Mouse (Mus musculus) liver, embryonic 14 days (tissue): ENCODE measurements around the gene Sprr2e. TPM values are rescaled to one million over a fixed set of nuclear protein-coding genes. Genes with fewer than 3 reads are reported as not detected.

Experiments used
- polyA plus RNA-seq: library from polyadenylated mRNA; depleted of rRNA; stranded (reverse); fragments of >200 nt; gene quantifications from 2 replicates; pipeline ENCODE4 v1.2.3, GENCODE M21; 2012; rRNA removed

Sprr2e gene
- not detected in 2 replicates for polyA plus RNA-seq

GRCm38 (mm10) chr3:92351843-92352242 is at the start of gene Sprr2e:
Gene Sprr2e (plus strand): TSS chr3:92352143.

DNA sequence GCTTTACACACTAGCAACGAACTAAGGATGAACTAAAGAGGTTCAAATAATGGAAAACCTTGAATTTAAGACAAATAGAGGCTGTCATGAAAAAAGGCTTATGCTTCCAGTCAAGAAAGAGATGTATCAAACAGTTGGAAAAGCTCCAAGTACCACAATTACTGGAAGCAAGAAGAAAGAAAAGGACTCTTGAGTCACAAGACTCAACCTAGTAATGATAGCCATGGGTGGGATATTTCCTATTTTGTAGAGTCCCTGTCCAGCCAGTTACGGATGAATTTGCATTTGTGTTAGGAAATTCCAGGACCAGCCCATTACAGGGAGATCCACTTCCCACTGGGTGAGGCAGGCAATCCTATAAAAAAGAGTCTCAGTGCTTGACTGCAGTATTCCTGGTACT is 35.6 kb upstream of the Sprr2e start, which contains the start of gene Sprr2b:
Sprr2b (plus strand) TSS at position 301 of the 400 bp plus-strand sequence.

GRCm38 (mm10) chr3:92338840-92339239 is 13.1 kb upstream of the Sprr2e start, which contains the start of gene Sprr2d:
Gene Sprr2d (plus strand): TSS chr3:92339140.

GRCm38 (mm10) chr3:92364887-92365286 is 12.9 kb downstream of the Sprr2e start, which contains the start of gene Sprr2f:
Gene Sprr2f (plus strand): TSS chr3:92365187.

DNA sequence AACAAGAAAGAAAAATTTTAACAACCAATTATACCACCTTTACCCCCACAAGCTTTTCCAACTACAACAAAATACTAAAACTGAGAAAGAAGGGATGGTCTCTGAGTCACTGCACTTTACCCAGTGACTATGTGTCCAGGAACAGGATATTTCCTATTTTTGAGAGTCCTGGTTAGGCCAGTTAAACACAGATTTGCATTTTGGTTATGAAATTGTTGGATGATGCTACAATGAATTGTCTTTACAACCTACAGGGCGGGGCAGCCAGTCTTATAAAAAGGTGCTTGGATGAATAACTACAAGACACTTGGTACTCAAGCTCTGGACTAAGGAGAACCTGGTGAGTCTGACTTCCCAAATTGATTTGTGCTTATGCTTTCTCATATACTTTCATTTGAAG is 33.4 kb downstream of the Sprr2e start, which contains the start of gene Sprr2h:
Sprr2h (plus strand) TSS at position 301 of the 400 bp plus-strand sequence.

Other genes with a start within 250 kb of the Sprr2e start
- gene Prr9, start 228.2 kb upstream of the Sprr2e start, polyA plus RNA-seq, result not detected in 2 replicates
- not detected in 2 replicates for gene Lelp1, start 209.4 kb upstream of the Sprr2e start, polyA plus RNA-seq
- gene Sprr2a1, start 136.3 kb upstream of the Sprr2e start, polyA plus RNA-seq, result not detected in 2 replicates
- gene Sprr2a2, start 136.2 kb upstream of the Sprr2e start, polyA plus RNA-seq, result 0.19 and 0.24 TPM in 2 replicates
- not detected in 2 replicates for gene Sprr2a3, start 66.7 kb upstream of the Sprr2e start, polyA plus RNA-seq
- not detected in 2 replicates for gene Sprr2b, start 35.5 kb upstream of the Sprr2e start, polyA plus RNA-seq
- not detected in 2 replicates for gene Sprr2d, start 13.0 kb upstream of the Sprr2e start, polyA plus RNA-seq
- gene Sprr2f, start 13.0 kb downstream of the Sprr2e start, polyA plus RNA-seq, result not detected in 2 replicates
- not detected in 2 replicates for gene Sprr2h, start 33.5 kb downstream of the Sprr2e start, polyA plus RNA-seq
- not detected in 2 replicates for gene Sprr2i, start 55.8 kb downstream of the Sprr2e start, polyA plus RNA-seq
- gene Sprr2j-ps, start 65.9 kb downstream of the Sprr2e start, polyA plus RNA-seq, result not detected in 2 replicates
- gene Gm9774, start 77.3 kb downstream of the Sprr2e start, polyA plus RNA-seq, result 3.4 and 4.3 TPM in 2 replicates
- gene Sprr2k, start 80.4 kb downstream of the Sprr2e start, polyA plus RNA-seq, result 0.05 TPM in 1 of 2 replicates, not detected in the other
- not detected in 2 replicates for gene Sprr1b, start 86.6 kb downstream of the Sprr2e start, polyA plus RNA-seq
- gene Sprr3, start 106.6 kb downstream of the Sprr2e start, polyA plus RNA-seq, result not detected in 2 replicates
- 0.06 TPM in 1 of 2 replicates, not detected in the other for gene Sprr1a, start 133.8 kb downstream of the Sprr2e start, polyA plus RNA-seq
- gene Sprr4, start 148.3 kb downstream of the Sprr2e start, polyA plus RNA-seq, result not detected in 2 replicates
- gene 2310046K23Rik, start 182.4 kb downstream of the Sprr2e start, polyA plus RNA-seq, result not detected in 2 replicates
- gene Ivl, start 221.6 kb downstream of the Sprr2e start, polyA plus RNA-seq, result 0.03 TPM in 2 replicates
- gene Smcp, start 236.9 kb downstream of the Sprr2e start, polyA plus RNA-seq, result 0.03 TPM in 1 of 2 replicates, not detected in the other